ENCODE assay signal across 25 mouse cellular contexts in genomic region chr17:24608874-24609273, GRCm38 (mm10). TPM values are rescaled to one million over a fixed set of nuclear protein-coding genes. Genes with fewer than 3 reads are reported as not detected.
DNase-seq lines count a peak whose midpoint lies in the region; ATAC-seq and TF ChIP-seq lines count a peak whose summit lies in the region.
"Had no signal": no experiment of that assay in that cellular context is flagged by ENCODE, and none has a peak within 500 bp of the region (broad histone marks: within the 10 kb centered on the region; RNA-seq: fewer than 3 reads in every experiment).

No protein-coding gene starts in this region.

- no peak overlapping the region for H3K4me3 ChIP-seq in heart, embryonic 11.5 days (ENCODE audit: low read depth, low read length)
- no peak overlapping the region for H3K4me3 ChIP-seq in liver, embryonic 11.5 days (ENCODE audit: low read depth, low read length)
- no peak overlapping the region for H3K4me3 ChIP-seq in liver, postnatal 0 days (ENCODE audit: low read depth, low read length)
- H3K4me3 ChIP-seq: forebrain, embryonic 12.5 days; heart, embryonic 15.5 days; midbrain, embryonic 10.5 days had no signal

- no peak for ATAC-seq in heart, embryonic 11.5 days (replicated peaks; ENCODE audit: insufficient number of reproducible peaks, low FRiP score, low TSS enrichment)
- ATAC-seq in liver, embryonic 11.5 days (replicated peaks; ENCODE audit: low FRiP score): peak; percentile 85
- peak; percentile 91 for ATAC-seq in liver, postnatal 0 days
- ATAC-seq: inflammation-experienced regulatory T-cells, adult 6 months had no signal

- H3K9ac ChIP-seq in heart, embryonic 11.5 days (ENCODE audit: low read depth, low read length): peak overlapping the region; percentile 16; the same call in 1 of the 2 replicates
- peak overlapping the region; percentile 38; the same call in 1 of the 2 replicates for H3K9ac ChIP-seq in liver, embryonic 11.5 days (ENCODE audit: low read depth, low read length)
- peak overlapping the region; percentile 7; the same call in 1 of the 2 replicates for H3K9ac ChIP-seq in liver, postnatal 0 days (replicated peaks)
- H3K9ac ChIP-seq: forebrain, embryonic 12.5 days; heart, embryonic 15.5 days; hindbrain, embryonic 14.5 days had no signal

- H3K4me2 ChIP-seq in heart, embryonic 11.5 days: no peak overlapping the region
- peak overlapping the region; percentile 35 for H3K4me2 ChIP-seq in liver, embryonic 11.5 days
- H3K4me2 ChIP-seq in liver, postnatal 0 days (ENCODE audit: low read depth, low read length): 0 out of 2 replicates have a peak overlapping the region, but pooled peaks have one; percentile 44
- H3K4me2 ChIP-seq: forebrain, embryonic 12.5 days; heart, embryonic 15.5 days; hindbrain, embryonic 14.5 days had no signal

- H3K9me3 ChIP-seq in heart, embryonic 11.5 days (replicated peaks; ENCODE audit: control insufficient read depth, low read length): no peaks in the 10 kb centered on the region
- H3K9me3 ChIP-seq in liver, embryonic 11.5 days (ENCODE audit: control insufficient read depth, low read length): no peaks in the 10 kb centered on the region
- no peaks in the 10 kb centered on the region for H3K9me3 ChIP-seq in liver, postnatal 0 days (ENCODE audit: low read length)
- H3K9me3 ChIP-seq: forebrain, embryonic 12.5 days; heart, embryonic 15.5 days; midbrain, embryonic 10.5 days had no signal

- H3K27me3 ChIP-seq in heart, embryonic 11.5 days (ENCODE audit: control insufficient read depth, insufficient read depth, low read length): no peaks in the 10 kb centered on the region; the same call in 1 of the 2 replicates
- H3K27me3 ChIP-seq in liver, embryonic 11.5 days (replicated peaks; ENCODE audit: control insufficient read depth, insufficient read depth, low read length): no peaks in the 10 kb centered on the region
- no peaks in the 10 kb centered on the region for H3K27me3 ChIP-seq in liver, postnatal 0 days (ENCODE audit: insufficient read depth, low read length)
- H3K27me3 ChIP-seq: forebrain, embryonic 12.5 days; heart, embryonic 15.5 days had no signal

- 76% methylated on average over 8 of the region's 8 CpGs for WGBS in heart, embryonic 11.5 days (ENCODE audit: insufficient replicate concordance)
- 49% methylated on average over 8 of the region's 8 CpGs for WGBS in liver, embryonic 11.5 days
- 51% methylated on average over 8 of the region's 8 CpGs for WGBS in liver, postnatal 0 days (ENCODE audit: insufficient replicate concordance)

- TF ChIP-seq CTCF in liver, postnatal 0 days (IDR thresholded peaks at IDR 0.05; ENCODE audit: low read depth): no peak

- peaks cover 2% of the 10 kb centered on the region; the same call in 1 of the 2 replicates for H3K4me1 ChIP-seq in heart, embryonic 11.5 days (ENCODE audit: control insufficient read depth, insufficient read depth, low read length)
- H3K4me1 ChIP-seq in liver, embryonic 11.5 days (replicated peaks; ENCODE audit: control insufficient read depth, insufficient read depth, low read length): peaks cover 35% of the 10 kb centered on the region
- H3K4me1 ChIP-seq in liver, postnatal 0 days (ENCODE audit: insufficient read depth): peaks cover 14% of the 10 kb centered on the region
- H3K4me1 ChIP-seq: forebrain, embryonic 12.5 days; heart, embryonic 15.5 days; midbrain, embryonic 10.5 days had no signal

- TF ChIP-seq EP300 in liver, postnatal 0 days (IDR thresholded peaks at IDR 0.05; ENCODE audit: low read depth): peak; percentile 69; the same call in 1 of the 2 replicates

- no peak for DNase-seq in heart, adult 11 months
- DNase-seq in 416B (ENCODE audit: low read depth): peak; percentile 86
- DNase-seq in liver, embryonic 11.5 days (ENCODE audit: low spot score): no peak
- peak; percentile 65 for DNase-seq in liver, postnatal 0 days
- no peak for DNase-seq in layer of hippocampus, adult 8-10 months (ENCODE audit: low spot score in 2 of 2)
- DNase-seq in thymus, postnatal 10 days (ENCODE audit: low spot score in 2 of 2): no peak
- DNase-seq in urinary bladder, adult 2 months (ENCODE audit: low spot score): no peak
- DNase-seq: adrenal gland, postnatal 25 days; cerebellum, adult 11 months; gastrocnemius, postnatal 25 days; heart, postnatal 36 days; kidney, adult 2 months; kidney, postnatal 14 days; layer of hippocampus, postnatal 36 days; lung, adult 18-20 months; thymus, adult 18-20 months had no signal

- H3K27ac ChIP-seq in heart, embryonic 11.5 days (ENCODE audit: low read depth, low read length): no peak overlapping the region
- H3K27ac ChIP-seq in liver, embryonic 11.5 days (ENCODE audit: low read depth, low read length): peak overlapping the region; percentile 64
- peak overlapping the region; percentile 80 for H3K27ac ChIP-seq in liver, postnatal 0 days (ENCODE audit: low read depth)
- H3K27ac ChIP-seq: forebrain, embryonic 12.5 days; heart, embryonic 15.5 days; hindbrain, embryonic 14.5 days; midbrain, embryonic 10.5 days had no signal

- H3K36me3 ChIP-seq in heart, embryonic 11.5 days (ENCODE audit: control insufficient read depth, insufficient read depth, low read length): peaks cover 29% of the 10 kb centered on the region
- H3K36me3 ChIP-seq in liver, embryonic 11.5 days (ENCODE audit: control insufficient read depth, insufficient read depth, low read length): peaks cover 25% of the 10 kb centered on the region
- H3K36me3 ChIP-seq in liver, postnatal 0 days (replicated peaks; ENCODE audit: insufficient read depth, low read length): peaks cover 38% of the 10 kb centered on the region

RNA-seq across cellular contexts. Expression of gene Tsc2, which starts 23.6 kb away (rescaled TPM):
- 46.7 and 50.6 TPM in 2 replicates for polyA plus RNA-seq in heart, embryonic 11.5 days (2014; fragmentation: Nextera tagmentation; extraction: Ambion mirVana)
- polyA plus RNA-seq in liver, embryonic 11.5 days (2014; fragmentation: Nextera tagmentation; extraction: Ambion mirVana): 53.5 and 55.2 TPM in 2 replicates
- 9.3 and 11.3 TPM in 2 replicates for polyA plus RNA-seq in liver, postnatal 0 days (2015; fragmentation: Nextera tagmentation; extraction: Ambion mirVana)
- 100 to 1,000 TPM; 149 to 212 (median 191) TPM for total RNA-seq in layer of hippocampus, adult 8-10 months (2022)
- polyA plus RNA-seq in urinary bladder, adult 2 months (2012; rRNA removed): 95.3 and 112 TPM in 2 replicates

RNA-seq across cellular contexts. Expression of gene Nthl1, which starts 23.6 kb away (rescaled TPM):
- 9.1 and 9.8 TPM in 2 replicates for polyA plus RNA-seq in heart, embryonic 11.5 days (2014; fragmentation: Nextera tagmentation; extraction: Ambion mirVana)
- 21.0 and 23.7 TPM in 2 replicates for polyA plus RNA-seq in liver, embryonic 11.5 days (2014; fragmentation: Nextera tagmentation; extraction: Ambion mirVana)
- polyA plus RNA-seq in liver, postnatal 0 days (2015; fragmentation: Nextera tagmentation; extraction: Ambion mirVana): 3.6 and 4.3 TPM in 2 replicates
- 1 to 10 TPM; 6.5 to 9.1 (median 7.6) TPM for total RNA-seq in layer of hippocampus, adult 8-10 months (2022)
- polyA plus RNA-seq in urinary bladder, adult 2 months (2012; rRNA removed): 21.7 and 22.0 TPM in 2 replicates

RNA-seq across cellular contexts. Expression of gene Slc9a3r2, which starts 41.3 kb away (rescaled TPM):
- polyA plus RNA-seq in heart, embryonic 11.5 days (2014; fragmentation: Nextera tagmentation; extraction: Ambion mirVana): 52.7 and 58.0 TPM in 2 replicates
- 23.6 and 25.1 TPM in 2 replicates for polyA plus RNA-seq in liver, embryonic 11.5 days (2014; fragmentation: Nextera tagmentation; extraction: Ambion mirVana)
- 12.5 and 13.3 TPM in 2 replicates for polyA plus RNA-seq in liver, postnatal 0 days (2015; fragmentation: Nextera tagmentation; extraction: Ambion mirVana)
- 10 to 100 TPM; 41.9 to 48.7 (median 44.1) TPM for total RNA-seq in layer of hippocampus, adult 8-10 months (2022)
- polyA plus RNA-seq in urinary bladder, adult 2 months (2012; rRNA removed): 59.2 and 63.5 TPM in 2 replicates
- polyA plus RNA-seq: inflammation-experienced regulatory T-cells, adult 6 months had no signal

RNA-seq across cellular contexts. Expression of gene Npw, which starts 49.4 kb away (rescaled TPM):
- polyA plus RNA-seq in heart, embryonic 11.5 days (2014; fragmentation: Nextera tagmentation; extraction: Ambion mirVana): not detected in 2 replicates
- 0.31 and 0.47 TPM in 2 replicates for polyA plus RNA-seq in liver, embryonic 11.5 days (2014; fragmentation: Nextera tagmentation; extraction: Ambion mirVana)
- not detected in 2 replicates for polyA plus RNA-seq in liver, postnatal 0 days (2015; fragmentation: Nextera tagmentation; extraction: Ambion mirVana)
- total RNA-seq in layer of hippocampus, adult 8-10 months (2022): 1 to 10 TPM in 3 of 4 experiments, not detected in 1; 1.1 to 2.6 (median 2.5) TPM
- 0.62 and 0.80 TPM in 2 replicates for polyA plus RNA-seq in urinary bladder, adult 2 months (2012; rRNA removed)
- total RNA-seq: adrenal gland, postnatal 25 days; gastrocnemius, postnatal 25 days; heart, adult 8-10 months; heart, postnatal 36 days; left cerebral cortex, postnatal 10 days; neutrophil, adult 5-6 weeks had no signal
- polyA plus RNA-seq: forebrain, embryonic 12.5 days; inflammation-experienced regulatory T-cells, adult 6 months; kidney, adult 2 months; midbrain, embryonic 10.5 days had no signal

RNA-seq across cellular contexts. Expression of gene Pkd1, which starts 59.2 kb away (rescaled TPM):
- polyA plus RNA-seq in heart, embryonic 11.5 days (2014; fragmentation: Nextera tagmentation; extraction: Ambion mirVana): 8.9 and 9.2 TPM in 2 replicates
- polyA plus RNA-seq in liver, embryonic 11.5 days (2014; fragmentation: Nextera tagmentation; extraction: Ambion mirVana): 8.7 and 12.2 TPM in 2 replicates
- polyA plus RNA-seq in liver, postnatal 0 days (2015; fragmentation: Nextera tagmentation; extraction: Ambion mirVana): 2.7 and 2.8 TPM in 2 replicates
- 100 to 1,000 TPM in 1 of 4 experiments, 10 to 100 TPM in 3; 72.1 to 120 (median 88.4) TPM for total RNA-seq in layer of hippocampus, adult 8-10 months (2022)
- 69.8 and 84.0 TPM in 2 replicates for polyA plus RNA-seq in urinary bladder, adult 2 months (2012; rRNA removed)

Comparison
In these comparisons a context has a peak if more than half of its experiments do, and no peak if none do; other contexts are left out.
1. DNase-seq: peak in 416B (single experiment) and liver, postnatal 0 days (single experiment); none in heart, adult 11 months (single experiment), liver, embryonic 11.5 days (single experiment), layer of hippocampus, adult 8-10 months (0 of 2), thymus, postnatal 10 days (0 of 2) and urinary bladder, adult 2 months (single experiment).
2. Peak in every context shown above with its lines, with median percentiles within 50 percentile points of each other: H3K9ac ChIP-seq.